Mouse (Mus musculus): ENCODE measurements around the gene Morc1. TPM values are rescaled to one million over a fixed set of nuclear protein-coding genes. Genes with fewer than 3 reads are reported as not detected.

Morc1 gene
- polyA plus RNA-seq (2015; fragmentation: Nextera tagmentation; extraction: Ambion mirVana), result 0.19 and 0.25 TPM in 2 replicates

DNA sequence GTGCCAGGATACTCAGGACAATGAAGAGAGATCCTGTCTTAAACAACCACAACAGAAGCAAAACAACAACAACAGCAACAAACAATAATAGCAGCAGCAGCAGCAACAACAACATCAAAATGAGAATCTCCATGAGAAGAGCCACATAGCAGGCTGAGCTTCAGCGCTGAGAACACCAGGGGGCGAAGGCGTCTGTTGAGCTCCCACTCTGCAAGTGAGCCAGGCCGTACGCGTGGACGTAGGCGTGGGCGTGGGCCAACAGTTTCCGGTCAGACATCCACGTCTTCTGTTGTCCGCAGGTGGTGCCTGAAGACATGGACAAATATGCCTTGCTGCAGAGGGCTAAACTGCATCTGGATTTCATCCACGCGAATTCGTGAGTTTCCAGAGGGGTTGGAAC lies at the start of gene Morc1:
TSS of gene Morc1 (plus strand) at position 211 of the 400 bp plus-strand sequence.
- no peak within 1 kb of the TSS for H3K4me3 ChIP-seq (ENCODE audit: low read depth, low read length)
- no peak within 1 kb of the TSS for H3K27ac ChIP-seq (replicated peaks)

GRCm38 (mm10) chr16:48383582-48384257 lies 47.3 kb upstream of the Morc1 start:
- H3K9me3 ChIP-seq (ENCODE audit: control insufficient read depth, low read length), result no peaks in the 10 kb centered on the region
- no peak overlapping the region for H3K9ac ChIP-seq (ENCODE audit: low read length)
- H3K4me1 ChIP-seq (replicated peaks; ENCODE audit: control insufficient read depth, insufficient read depth), result no peaks in the 10 kb centered on the region
- no peaks in the 10 kb centered on the region for H3K27me3 ChIP-seq (ENCODE audit: control insufficient read depth, insufficient read depth, low read length)
- no peaks in the 10 kb centered on the region for H3K36me3 ChIP-seq (ENCODE audit: control insufficient read depth, insufficient read depth, low read length)
- no peak overlapping the region for H3K4me3 ChIP-seq (ENCODE audit: low read depth, low read length)
- no peak overlapping the region for H3K4me2 ChIP-seq (replicated peaks; ENCODE audit: low read depth)
- 82% methylated on average over 3 of the region's 3 CpGs for WGBS
- TF ChIP-seq EP300 (optimal IDR thresholded peaks at IDR 0.05), result no peak
- no peak for TF ChIP-seq CTCF (IDR thresholded peaks at IDR 0.05; ENCODE audit: low read depth)
- DNase-seq (ENCODE audit: low spot score), result no peak
- ATAC-seq (ENCODE audit: low FRiP score, low TSS enrichment), result no peak
- no peak overlapping the region for H3K27ac ChIP-seq (replicated peaks)

More for the DNA sequence above, at the start of gene Morc1:
- H3K36me3 ChIP-seq (ENCODE audit: control insufficient read depth, insufficient read depth, low read length), result no peaks in the 10 kb centered on the region
- 91% methylated on average over 15 of the region's 15 CpGs for WGBS
- H3K4me1 ChIP-seq (replicated peaks; ENCODE audit: control insufficient read depth, insufficient read depth), result no peaks in the 10 kb centered on the region
- TF ChIP-seq CTCF (IDR thresholded peaks at IDR 0.05; ENCODE audit: low read depth) (peak; percentile 36), EP300 (optimal IDR thresholded peaks at IDR 0.05) (no peak)
- ATAC-seq (ENCODE audit: low FRiP score, low TSS enrichment) (no peak), DNase-seq (ENCODE audit: low spot score) (no peak)
- no peaks in the 10 kb centered on the region for H3K27me3 ChIP-seq (ENCODE audit: control insufficient read depth, insufficient read depth, low read length)
- no peak within 1 kb of the TSS for H3K9ac ChIP-seq (ENCODE audit: low read length)
- no peaks in the 10 kb centered on the region for H3K9me3 ChIP-seq (ENCODE audit: control insufficient read depth, low read length)
- no peak within 1 kb of the TSS for H3K4me2 ChIP-seq (replicated peaks; ENCODE audit: low read depth)

- Histone ChIP-seq H3K9ac (ENCODE audit: low read length) (no peak overlapping the region), H3K27ac (replicated peaks) (no peak overlapping the region), H3K27me3 (ENCODE audit: control insufficient read depth, insufficient read depth, low read length) (no peaks in the 10 kb centered on the region), H3K36me3 (ENCODE audit: control insufficient read depth, insufficient read depth, low read length) (no peaks in the 10 kb centered on the region), H3K4me3 (ENCODE audit: low read depth, low read length) (no peak overlapping the region), H3K9me3 (ENCODE audit: control insufficient read depth, low read length) (no peaks in the 10 kb centered on the region), H3K4me2 (replicated peaks; ENCODE audit: low read depth) (no peak overlapping the region), H3K4me1 (replicated peaks; ENCODE audit: control insufficient read depth, insufficient read depth) (no peaks in the 10 kb centered on the region)
- 62% methylated on average over 2 of the region's 2 CpGs for WGBS
- DNase-seq (ENCODE audit: low spot score) (no peak), ATAC-seq (ENCODE audit: low FRiP score, low TSS enrichment) (no peak)
- TF ChIP-seq CTCF (IDR thresholded peaks at IDR 0.05; ENCODE audit: low read depth), result no peak
Observed at GRCm38 (mm10) chr16:48386982-48387381, 44.1 kb upstream of the Morc1 start.

DNA sequence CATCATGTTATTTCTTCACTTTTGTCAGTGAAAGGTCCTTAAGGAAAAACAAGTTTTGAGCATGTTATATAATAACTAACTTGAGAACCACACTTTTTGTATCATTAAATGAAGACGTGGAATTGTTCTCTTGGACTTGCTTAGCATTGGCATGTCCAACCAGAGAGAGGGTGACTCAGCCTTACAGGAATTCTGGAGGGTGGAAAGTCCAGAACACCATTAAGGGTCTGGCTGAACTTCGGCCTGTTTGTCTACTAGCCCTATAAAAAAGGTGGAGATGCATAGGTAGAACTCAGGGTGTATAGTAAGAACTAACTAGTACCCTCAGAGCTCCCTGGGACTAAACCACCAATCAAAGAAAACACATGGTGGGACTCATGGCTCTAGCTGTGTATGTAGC lies 35.8 kb upstream of the Morc1 start:
- Histone ChIP-seq H3K36me3 (ENCODE audit: control insufficient read depth, insufficient read depth, low read length) (no peaks in the 10 kb centered on the region), H3K9ac (ENCODE audit: low read length) (no peak overlapping the region), H3K9me3 (ENCODE audit: control insufficient read depth, low read length) (no peaks in the 10 kb centered on the region), H3K27ac (replicated peaks) (no peak overlapping the region), H3K4me1 (replicated peaks; ENCODE audit: control insufficient read depth, insufficient read depth) (no peaks in the 10 kb centered on the region), H3K4me2 (replicated peaks; ENCODE audit: low read depth) (no peak overlapping the region), H3K4me3 (ENCODE audit: low read depth, low read length) (no peak overlapping the region), H3K27me3 (ENCODE audit: control insufficient read depth, insufficient read depth, low read length) (no peaks in the 10 kb centered on the region)
- no peak for DNase-seq (ENCODE audit: low spot score)
- WGBS, result 78% methylated on average over 2 of the region's 2 CpGs
- TF ChIP-seq EP300 (optimal IDR thresholded peaks at IDR 0.05), result no peak
- TF ChIP-seq CTCF (IDR thresholded peaks at IDR 0.05; ENCODE audit: low read depth), result no peak
- ATAC-seq (ENCODE audit: low FRiP score, low TSS enrichment), result no peak

DNA sequence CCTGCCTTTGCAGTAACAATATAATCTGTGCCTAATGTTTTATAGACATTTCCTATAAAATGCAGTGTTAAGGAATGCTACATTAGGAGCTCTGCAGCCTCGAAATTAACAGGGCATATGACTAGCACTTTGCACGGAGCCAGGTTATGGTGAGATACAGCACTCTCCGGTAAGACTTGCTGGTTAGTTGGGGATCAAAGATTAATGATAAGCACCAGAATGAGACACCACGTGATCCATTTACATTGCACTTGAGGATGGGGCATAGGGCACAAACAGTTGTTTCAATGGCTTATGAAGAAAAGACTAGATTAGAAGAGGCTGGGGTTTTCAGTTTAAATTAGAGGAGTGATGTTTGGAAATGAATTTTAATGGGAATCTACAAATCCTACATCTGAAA lies 28.1 kb upstream of the Morc1 start:
- ATAC-seq (ENCODE audit: low FRiP score, low TSS enrichment) (no peak), DNase-seq (ENCODE audit: low spot score) (no peak)
- Histone ChIP-seq H3K36me3 (ENCODE audit: control insufficient read depth, insufficient read depth, low read length) (no peaks in the 10 kb centered on the region), H3K9ac (ENCODE audit: low read length) (no peak overlapping the region), H3K4me2 (replicated peaks; ENCODE audit: low read depth) (no peak overlapping the region), H3K27me3 (ENCODE audit: control insufficient read depth, insufficient read depth, low read length) (no peaks in the 10 kb centered on the region), H3K27ac (replicated peaks) (no peak overlapping the region), H3K4me1 (replicated peaks; ENCODE audit: control insufficient read depth, insufficient read depth) (no peaks in the 10 kb centered on the region), H3K4me3 (ENCODE audit: low read depth, low read length) (no peak overlapping the region), H3K9me3 (ENCODE audit: control insufficient read depth, low read length) (no peaks in the 10 kb centered on the region)
- WGBS, result 58% methylated on average over 4 of the region's 4 CpGs
- no peak for TF ChIP-seq EP300 (optimal IDR thresholded peaks at IDR 0.05)
- no peak for TF ChIP-seq CTCF (IDR thresholded peaks at IDR 0.05; ENCODE audit: low read depth)

DNA sequence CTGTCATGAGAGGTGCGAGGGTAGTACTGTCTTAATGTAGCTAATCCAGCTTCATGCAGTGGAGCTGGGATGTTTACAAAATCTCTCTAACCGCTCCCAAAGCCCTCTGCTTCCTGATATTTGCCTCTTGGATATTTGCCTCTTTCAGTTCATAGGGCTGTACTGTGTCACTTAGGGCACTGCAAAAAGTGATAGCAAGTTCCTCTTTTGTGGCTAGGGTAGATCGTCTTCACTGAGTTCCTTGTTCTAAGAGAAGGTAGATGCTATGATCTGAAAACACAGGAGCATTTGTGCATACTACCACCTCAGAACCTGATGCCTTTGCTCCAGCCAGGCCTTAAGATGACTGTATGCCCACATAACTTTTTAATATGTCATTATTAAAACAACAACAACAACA lies 27.6 kb upstream of the Morc1 start:
- Histone ChIP-seq H3K36me3 (ENCODE audit: control insufficient read depth, insufficient read depth, low read length) (no peaks in the 10 kb centered on the region), H3K27me3 (ENCODE audit: control insufficient read depth, insufficient read depth, low read length) (no peaks in the 10 kb centered on the region), H3K4me2 (replicated peaks; ENCODE audit: low read depth) (no peak overlapping the region), H3K4me3 (ENCODE audit: low read depth, low read length) (no peak overlapping the region), H3K9ac (ENCODE audit: low read length) (no peak overlapping the region), H3K9me3 (ENCODE audit: control insufficient read depth, low read length) (no peaks in the 10 kb centered on the region), H3K4me1 (replicated peaks; ENCODE audit: control insufficient read depth, insufficient read depth) (no peaks in the 10 kb centered on the region), H3K27ac (replicated peaks) (no peak overlapping the region)
- WGBS, result 58% methylated on average over 3 of the region's 3 CpGs
- ATAC-seq (ENCODE audit: low FRiP score, low TSS enrichment) (no peak), DNase-seq (ENCODE audit: low spot score) (no peak)
- no peak for TF ChIP-seq CTCF (IDR thresholded peaks at IDR 0.05; ENCODE audit: low read depth)
- no peak for TF ChIP-seq EP300 (optimal IDR thresholded peaks at IDR 0.05)
